Mouse (Mus musculus): ENCODE data around the gene Kbtbd6.

DNA sequence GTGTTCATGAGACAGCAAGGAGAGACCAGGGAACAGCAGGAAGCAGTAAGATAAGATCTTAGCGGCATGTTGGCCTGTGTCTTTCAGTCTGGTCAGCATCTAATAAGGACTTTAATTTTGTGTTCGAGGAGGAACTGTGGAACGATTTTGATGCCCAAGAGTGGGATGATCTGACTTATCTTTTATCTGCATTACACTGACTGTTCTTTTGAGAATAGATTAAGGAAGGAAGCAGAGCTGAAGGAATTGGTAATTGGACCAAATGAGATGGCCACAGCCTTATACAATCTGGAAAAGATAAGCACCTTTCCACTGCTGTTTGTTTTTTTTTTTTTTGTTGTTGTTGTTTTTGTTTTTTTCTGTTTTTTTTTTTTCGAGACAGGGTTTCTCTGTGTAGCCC lies 49.1 kb downstream of the Kbtbd6 start:
- TF ChIP-seq CTCF (conservative IDR thresholded peaks at IDR 0.05; ENCODE audit: insufficient read depth, insufficient read length, low read depth, low read length) (no peak), POLR2A (IDR thresholded peaks at IDR 0.05; ENCODE audit: low read depth, low read length) (no peak)

Data from kidney, adult 2 months (tissue).